Mouse (Mus musculus) heart, embryonic 14.5 days (tissue): Measurements from ENCODE around the gene Itpk1. TPM values are rescaled to one million over a fixed set of nuclear protein-coding genes. Genes with fewer than 3 reads are reported as not detected.

Experiments used
- ATAC-seq: fragments of 200-750 bp; cut with Nextera tagmentation; 2 replicates; pipeline ENCODE4 v1.8.0; 2017; ENCODE audit warnings: low read depth, moderate TSS enrichment; ENCODE audit not compliant: insufficient number of reproducible peaks, insufficient read depth, low FRiP score
- H3K27ac ChIP-seq, 2 experiments: fragments of 200-500 bp in 1 of 2; fragments of 300-500 bp in 1 of 2; sonication (generic) in 1 of 2; replicated peaks in 1 of 2; 2 replicates each; pipeline ENCODE4 v1.5.1; 2012 to 2014; ENCODE audit warnings: low read depth in 2 of 2, low read length in 2 of 2, control low read depth in 1 of 2, mild to moderate bottlenecking in 1 of 2, mixed read lengths in 1 of 2; ENCODE audit not compliant: control insufficient read depth in 1 of 2, insufficient read depth in 1 of 2
- H3K27me3 ChIP-seq: fragments of 300-500 bp; sonication (generic); 2 replicates; pipeline ENCODE4 v1.6.1; 2014; ENCODE audit warnings: mild to moderate bottlenecking, low read length, control low read depth; ENCODE audit not compliant: control insufficient read depth, insufficient read depth
- H3K36me3 ChIP-seq: fragments of 300-500 bp; sonication (generic); 2 replicates; pipeline ENCODE4 v1.6.1; 2014; ENCODE audit warnings: mild to moderate bottlenecking, control low read depth, low read length, mixed read lengths; ENCODE audit not compliant: control insufficient read depth, insufficient read depth
- H3K4me1 ChIP-seq, 2 experiments: fragments of 200-500 bp in 1 of 2; fragments of 300-500 bp in 1 of 2; sonication (generic) in 1 of 2; 2 replicates each; pipeline ENCODE4 v1.6.1; 2012 to 2014; ENCODE audit warnings: low read length in 2 of 2, control low read depth in 1 of 2, mixed read lengths in 1 of 2; ENCODE audit not compliant: control insufficient read depth in 2 of 2, insufficient read depth in 2 of 2
- H3K4me2 ChIP-seq: fragments of 300-500 bp; sonication (generic); 2 replicates; pipeline ENCODE4 v1.6.1; 2014; ENCODE audit warnings: mild to moderate bottlenecking, low read length
- H3K4me3 ChIP-seq, 2 experiments: fragments of 200-500 bp in 1 of 2; fragments of 300-500 bp in 1 of 2; sonication (generic) in 1 of 2; 2 replicates each; pipeline ENCODE4 v1.5.1; 2012 to 2014; ENCODE audit warnings: low read length in 2 of 2, mild to moderate bottlenecking in 2 of 2, control low read depth in 1 of 2, low read depth in 1 of 2, moderate library complexity in 1 of 2; ENCODE audit not compliant: control insufficient read depth in 1 of 2, insufficient read depth in 1 of 2
- H3K9ac ChIP-seq: fragments of 300-500 bp; sonication (generic); 2 replicates; pipeline ENCODE4 v1.6.1; 2014; ENCODE audit warnings: mild to moderate bottlenecking, low read length
- H3K9me3 ChIP-seq: fragments of 300-500 bp; sonication (generic); 2 replicates; pipeline ENCODE4 v1.6.1; 2016; ENCODE audit warnings: low read length, control low read depth; ENCODE audit not compliant: control insufficient read depth
- WGBS: fragments of 180-500 bp; shearing (Covaris S2); extraction: QIAGEN DNeasy Blood & Tissue Kit; methylation state at CpG from one replicate; pipeline ENCODE4 v1.1.7; 2014; 5-methylcytosine and 5-hydroxymethylcytosine counted together
- polyA plus RNA-seq: library from polyadenylated mRNA; unstranded; fragments of >200 nt; fragmentation: Nextera tagmentation; extraction: Ambion mirVana; gene quantifications from 2 replicates; pipeline ENCODE4 v1.2.1, GENCODE M21; 2014

Gene Itpk1
- polyA plus RNA-seq, 1 experiment from 2014 or later, result 4.2 TPM

GRCm38 (mm10) chr12:102571666-102572065, 133.1 kb downstream of the Itpk1 start:
- no peak overlapping the region for H3K4me3 ChIP-seq
- WGBS, result 59% methylated on average over 9 of the region's 9 CpGs
- H3K27me3 ChIP-seq, result no peaks in the 10 kb centered on the region
- H3K4me2 ChIP-seq, result no peak overlapping the region
- H3K9ac ChIP-seq, result no peak overlapping the region
- H3K4me1 ChIP-seq, result peaks cover 0 to 5% of the 10 kb centered on the region in 2 experiments; a peak in 1 of 4 replicates
- peaks cover 4% of the 10 kb centered on the region; the same call in 1 of the 2 replicates for H3K36me3 ChIP-seq
- no peak for ATAC-seq
- no peaks in the 10 kb centered on the region for H3K9me3 ChIP-seq
- no peak overlapping the region for H3K27ac ChIP-seq

GRCm38 (mm10) chr12:102570734-102571133, 134.0 kb downstream of the Itpk1 start:
- Histone ChIP-seq H3K36me3 (peaks cover 4% of the 10 kb centered on the region; the same call in 1 of the 2 replicates), H3K9me3 (no peaks in the 10 kb centered on the region), H3K27ac (no peak overlapping the region), H3K27me3 (no peaks in the 10 kb centered on the region), H3K4me1 (peaks cover 0 to 5% of the 10 kb centered on the region in 2 experiments; a peak in 1 of 4 replicates), H3K4me2 (no peak overlapping the region), H3K9ac (no peak overlapping the region), H3K4me3 (no peak overlapping the region)
- 66% methylated on average over 5 of the region's 5 CpGs for WGBS
- no peak for ATAC-seq

GRCm38 (mm10) chr12:102570111-102570510, 134.6 kb downstream of the Itpk1 start:
- Histone ChIP-seq H3K9me3 (no peaks in the 10 kb centered on the region), H3K36me3 (peaks cover 4% of the 10 kb centered on the region; the same call in 1 of the 2 replicates), H3K4me1 (peaks cover 0 to 5% of the 10 kb centered on the region in 2 experiments; a peak in 1 of 4 replicates), H3K4me3 (no peak overlapping the region), H3K27me3 (no peaks in the 10 kb centered on the region), H3K9ac (no peak overlapping the region), H3K27ac (no peak overlapping the region), H3K4me2 (no peak overlapping the region)
- WGBS, result 82% methylated on average over 13 of the region's 13 CpGs
- ATAC-seq, result no peak

GRCm38 (mm10) chr12:102568219-102568618, 136.5 kb downstream of the Itpk1 start:
- Histone ChIP-seq H3K4me3 (no peak overlapping the region), H3K4me2 (no peak overlapping the region), H3K27ac (no peak overlapping the region), H3K9me3 (no peaks in the 10 kb centered on the region), H3K36me3 (peaks cover 4% of the 10 kb centered on the region; the same call in 1 of the 2 replicates), H3K9ac (no peak overlapping the region), H3K27me3 (no peaks in the 10 kb centered on the region), H3K4me1 (peaks cover 0 to 3% of the 10 kb centered on the region in 2 experiments; a peak in 1 of 4 replicates)
- no peak for ATAC-seq
- 66% methylated on average over 7 of the region's 7 CpGs for WGBS

GRCm38 (mm10) chr12:102566951-102567350, 137.8 kb downstream of the Itpk1 start:
- WGBS, result 52% methylated on average over 2 of the region's 2 CpGs
- no peak for ATAC-seq
- H3K4me3 ChIP-seq, result no peak overlapping the region

GRCm38 (mm10) chr12:102565086-102565485, 139.6 kb downstream of the Itpk1 start:
- no peaks in the 10 kb centered on the region for H3K9me3 ChIP-seq
- H3K4me3 ChIP-seq, result no peak overlapping the region
- no peaks in the 10 kb centered on the region for H3K27me3 ChIP-seq
- H3K36me3 ChIP-seq, result peaks cover 3% of the 10 kb centered on the region; the same call in 1 of the 2 replicates
- H3K9ac ChIP-seq, result no peak overlapping the region
- WGBS, result 47% methylated on average over 6 of the region's 6 CpGs
- no peak for ATAC-seq
- no peak overlapping the region for H3K4me2 ChIP-seq
- H3K4me1 ChIP-seq, result no peaks in the 10 kb centered on the region
- H3K27ac ChIP-seq, result no peak overlapping the region

More at GRCm38 (mm10) chr12:102566951-102567350, 137.8 kb downstream of the Itpk1 start:
- Histone ChIP-seq H3K4me1 (no peaks in the 10 kb centered on the region), H3K9me3 (no peaks in the 10 kb centered on the region), H3K4me2 (no peak overlapping the region), H3K27me3 (no peaks in the 10 kb centered on the region), H3K9ac (no peak overlapping the region), H3K36me3 (peaks cover 4% of the 10 kb centered on the region; the same call in 1 of the 2 replicates), H3K27ac (no peak overlapping the region)

GRCm38 (mm10) chr12:102557372-102557771, 147.4 kb downstream of the Itpk1 start:
- no peak overlapping the region for H3K27ac ChIP-seq
- no peaks in the 10 kb centered on the region for H3K4me1 ChIP-seq
- 79% methylated on average over 5 of the region's 5 CpGs for WGBS
- H3K9me3 ChIP-seq, result no peaks in the 10 kb centered on the region
- peaks cover 31% of the 10 kb centered on the region for H3K27me3 ChIP-seq
- no peak overlapping the region for H3K9ac ChIP-seq
- H3K4me3 ChIP-seq, result no peak overlapping the region
- H3K4me2 ChIP-seq, result no peak overlapping the region
- no peaks in the 10 kb centered on the region for H3K36me3 ChIP-seq
- no peak for ATAC-seq

- ATAC-seq, result no peak
- Histone ChIP-seq H3K4me1 (no peaks in the 10 kb centered on the region), H3K27me3 (peaks cover 37% of the 10 kb centered on the region), H3K36me3 (no peaks in the 10 kb centered on the region), H3K27ac (no peak overlapping the region), H3K4me2 (no peak overlapping the region), H3K9ac (no peak overlapping the region), H3K9me3 (no peaks in the 10 kb centered on the region), H3K4me3 (no peak overlapping the region)
- WGBS, result 58% methylated on average over 3 of the region's 3 CpGs
Observed at GRCm38 (mm10) chr12:102555850-102556249, 148.9 kb downstream of the Itpk1 start.
